Mouse (Mus musculus) kidney, adult 2 months (tissue): ENCODE measurements at regions not wholly inside any gene's neighbourhood (a gene's known extent, or its start where the extent isn't known, plus 50 kb on each side); places are given as distances from the start of the nearest gene placed in this dataset.

Experiments used
- DNase-seq: peaks from one replicate; pipeline ENCODE4 v3.0.0; 2021
- H3K27ac ChIP-seq: fragments of 200-500 bp; 2 replicates; pipeline ENCODE4 v1.5.1; 2012; ENCODE audit warnings: low read depth, low read length, control low read depth, inconsistent platforms; ENCODE audit not compliant: insufficient read depth
- H3K27me3 ChIP-seq: fragments of 200-500 bp; replicated peaks from 2 replicates; pipeline ENCODE4 v1.6.1; 2012; ENCODE audit warnings: mild to moderate bottlenecking, moderate library complexity, low read length, inconsistent platforms; ENCODE audit not compliant: control insufficient read depth, insufficient read depth
- H3K36me3 ChIP-seq: fragments of 200-500 bp; 2 replicates; pipeline ENCODE4 v1.6.1; 2012; ENCODE audit warnings: mild to moderate bottlenecking, moderate library complexity, low read length, inconsistent platforms; ENCODE audit not compliant: control insufficient read depth, insufficient read depth
- H3K4me1 ChIP-seq: fragments of 200-500 bp; 2 replicates; pipeline ENCODE4 v1.6.1; 2011; ENCODE audit warnings: low read length; ENCODE audit not compliant: control insufficient read depth, insufficient read depth
- H3K4me3 ChIP-seq: fragments of 200-500 bp; 2 replicates; pipeline ENCODE4 v1.5.1; 2011; ENCODE audit warnings: mild to moderate bottlenecking, low read depth, low read length, control low read depth; ENCODE audit not compliant: insufficient read depth
- CTCF ChIP-seq: fragments of 200-500 bp; conservative IDR thresholded peaks from 2 replicates; pipeline ENCODE4 v1.5.1; 2011; ENCODE audit warnings: low read depth, mild to moderate bottlenecking, control low read depth, low read length, moderate library complexity, mixed read lengths; ENCODE audit not compliant: insufficient read depth, insufficient read length
- POLR2A ChIP-seq: fragments of 200-500 bp; IDR thresholded peaks from one replicate; pipeline ENCODE4 v1.6.1; 2011; ENCODE audit warnings: low read depth, low read length, control low read depth
- WGBS: fragments of 180-500 bp; shearing (Covaris S2); methylation state at CpG from one replicate; pipeline ENCODE4 v1.1.7; 2018; 5-methylcytosine and 5-hydroxymethylcytosine counted together

GRCm38 (mm10) chr6:104916787-104917186 is 424.2 kb downstream of the Cntn6 start:
- no peak for DNase-seq
- H3K27ac ChIP-seq = no peak overlapping the region
- no peak for TF ChIP-seq CTCF
- no peak for TF ChIP-seq POLR2A
- H3K4me1 ChIP-seq = no peaks in the 10 kb centered on the region
- no peaks in the 10 kb centered on the region for H3K27me3 ChIP-seq
- H3K36me3 ChIP-seq = no peaks in the 10 kb centered on the region
- no peak overlapping the region for H3K4me3 ChIP-seq

- no peaks in the 10 kb centered on the region for H3K36me3 ChIP-seq
- no peaks in the 10 kb centered on the region for H3K27me3 ChIP-seq
- DNase-seq = no peak
- no peaks in the 10 kb centered on the region for H3K4me1 ChIP-seq
- no peak overlapping the region for H3K27ac ChIP-seq
- WGBS = 59% methylated on average over 1 of the region's 1 CpGs
- TF ChIP-seq CTCF = no peak
- no peak for TF ChIP-seq POLR2A
- no peak overlapping the region for H3K4me3 ChIP-seq
Measured at GRCm38 (mm10) chr6:104922577-104922976, 430.0 kb downstream of the Cntn6 start.

GRCm38 (mm10) chr6:104926088-104926487 is 433.5 kb downstream of the Cntn6 start:
- no peak for DNase-seq
- H3K27me3 ChIP-seq = no peaks in the 10 kb centered on the region
- no peaks in the 10 kb centered on the region for H3K36me3 ChIP-seq
- TF ChIP-seq POLR2A (no peak), CTCF (no peak)
- no peaks in the 10 kb centered on the region for H3K4me1 ChIP-seq
- H3K27ac ChIP-seq = no peak overlapping the region
- H3K4me3 ChIP-seq = no peak overlapping the region

- TF ChIP-seq CTCF = no peak
- no peak for TF ChIP-seq POLR2A
- Histone ChIP-seq H3K4me3 (no peak overlapping the region), H3K4me1 (no peaks in the 10 kb centered on the region), H3K27ac (no peak overlapping the region), H3K36me3 (no peaks in the 10 kb centered on the region), H3K27me3 (no peaks in the 10 kb centered on the region)
- 71% methylated on average over 5 of the region's 5 CpGs for WGBS
- DNase-seq = no peak
Measured at GRCm38 (mm10) chr6:104930284-104930683, 437.7 kb downstream of the Cntn6 start.

- Histone ChIP-seq H3K36me3 (no peaks in the 10 kb centered on the region), H3K4me1 (no peaks in the 10 kb centered on the region), H3K4me3 (no peak overlapping the region), H3K27me3 (no peaks in the 10 kb centered on the region), H3K27ac (no peak overlapping the region)
- TF ChIP-seq CTCF = no peak
- no peak for TF ChIP-seq POLR2A
- no peak for DNase-seq
- 91% methylated on average over 4 of the region's 4 CpGs for WGBS
Measured at GRCm38 (mm10) chr6:104932153-104932552, 439.6 kb downstream of the Cntn6 start.

- Histone ChIP-seq H3K4me3 (no peak overlapping the region), H3K27me3 (no peaks in the 10 kb centered on the region), H3K4me1 (no peaks in the 10 kb centered on the region), H3K36me3 (no peaks in the 10 kb centered on the region), H3K27ac (no peak overlapping the region)
- 94% methylated on average over 1 of the region's 1 CpGs for WGBS
- DNase-seq = no peak
- no peak for TF ChIP-seq POLR2A
- no peak for TF ChIP-seq CTCF
Measured at GRCm38 (mm10) chr6:104939134-104939533, 446.5 kb downstream of the Cntn6 start.

GRCm38 (mm10) chr6:104974517-104974916 is 481.9 kb downstream of the Cntn6 start:
- no peaks in the 10 kb centered on the region for H3K4me1 ChIP-seq
- no peaks in the 10 kb centered on the region for H3K36me3 ChIP-seq
- no peak for DNase-seq
- TF ChIP-seq CTCF = no peak
- no peak for TF ChIP-seq POLR2A
- no peak overlapping the region for H3K4me3 ChIP-seq
- H3K27me3 ChIP-seq = no peaks in the 10 kb centered on the region
- H3K27ac ChIP-seq = no peak overlapping the region

GRCm38 (mm10) chr6:104984144-104984543 is 491.6 kb downstream of the Cntn6 start:
- 54% methylated on average over 1 of the region's 1 CpGs for WGBS
- Histone ChIP-seq H3K36me3 (no peaks in the 10 kb centered on the region), H3K27me3 (no peaks in the 10 kb centered on the region), H3K4me1 (no peaks in the 10 kb centered on the region), H3K27ac (no peak overlapping the region), H3K4me3 (no peak overlapping the region)
- TF ChIP-seq POLR2A (no peak), CTCF (no peak)
- DNase-seq = no peak
